Mouse (Mus musculus) E14TG2a.4 (cell line): Measurements from ENCODE around the gene Hspa2.

ENCODE experiments used
- CTCF ChIP-seq: conservative IDR thresholded peaks from 2 replicates; pipeline ENCODE4 v1.5.1; 2014; ENCODE audit warnings: low read length
- NANOG ChIP-seq: IDR thresholded peaks from 2 replicates; pipeline ENCODE4 v1.6.1; 2014; ENCODE audit warnings: borderline replicate concordance, low read length, mixed read lengths

DNA sequence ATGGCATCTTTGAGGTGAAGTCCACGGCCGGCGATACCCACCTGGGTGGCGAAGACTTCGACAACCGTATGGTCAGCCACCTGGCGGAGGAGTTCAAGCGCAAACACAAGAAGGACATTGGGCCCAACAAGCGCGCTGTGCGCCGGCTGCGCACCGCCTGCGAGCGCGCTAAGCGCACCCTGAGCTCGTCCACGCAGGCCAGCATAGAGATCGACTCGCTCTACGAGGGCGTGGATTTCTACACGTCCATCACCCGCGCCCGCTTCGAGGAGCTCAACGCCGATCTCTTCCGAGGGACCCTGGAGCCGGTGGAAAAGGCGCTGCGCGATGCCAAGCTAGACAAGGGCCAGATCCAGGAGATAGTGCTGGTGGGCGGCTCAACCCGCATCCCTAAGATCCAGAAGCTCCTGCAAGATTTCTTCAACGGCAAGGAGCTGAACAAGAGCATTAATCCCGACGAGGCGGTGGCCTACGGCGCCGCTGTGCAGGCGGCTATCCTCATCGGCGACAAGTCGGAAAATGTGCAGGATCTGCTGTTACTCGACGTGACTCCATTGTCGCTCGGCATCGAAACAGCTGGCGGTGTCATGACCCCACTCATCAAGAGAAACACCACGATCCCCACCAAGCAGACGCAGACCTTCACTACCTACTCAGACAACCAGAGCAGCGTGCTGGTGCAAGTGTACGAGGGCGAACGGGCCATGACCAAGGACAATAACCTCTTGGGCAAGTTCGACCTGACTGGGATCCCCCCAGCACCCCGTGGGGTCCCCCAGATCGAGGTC, 1.4 kb downstream of the Hspa2 start:
- no peak for TF ChIP-seq CTCF
- no peak for TF ChIP-seq NANOG
